Mouse (Mus musculus) layer of hippocampus, postnatal 36 days (tissue): Measurements from ENCODE around the gene Bcor. TPM values are rescaled to one million over a fixed set of nuclear protein-coding genes. Genes with fewer than 3 reads are reported as not detected.
A peak's percentile ranks its signal among the peaks of the same experiment; 100 is the strongest.

Source experiments
- DNase-seq, 2 experiments: peaks; one replicate each; pipeline ENCODE4 v3.0.0; 2022
- total RNA-seq, 2 experiments: library from RNA; stranded (reverse); gene quantifications; 2 replicates each; pipeline ENCODE4 v1.2.3; 2021

The Bcor gene
- total RNA-seq, 2 experiments from 2014 or later = 16.9 to 19.3 TPM

DNA sequence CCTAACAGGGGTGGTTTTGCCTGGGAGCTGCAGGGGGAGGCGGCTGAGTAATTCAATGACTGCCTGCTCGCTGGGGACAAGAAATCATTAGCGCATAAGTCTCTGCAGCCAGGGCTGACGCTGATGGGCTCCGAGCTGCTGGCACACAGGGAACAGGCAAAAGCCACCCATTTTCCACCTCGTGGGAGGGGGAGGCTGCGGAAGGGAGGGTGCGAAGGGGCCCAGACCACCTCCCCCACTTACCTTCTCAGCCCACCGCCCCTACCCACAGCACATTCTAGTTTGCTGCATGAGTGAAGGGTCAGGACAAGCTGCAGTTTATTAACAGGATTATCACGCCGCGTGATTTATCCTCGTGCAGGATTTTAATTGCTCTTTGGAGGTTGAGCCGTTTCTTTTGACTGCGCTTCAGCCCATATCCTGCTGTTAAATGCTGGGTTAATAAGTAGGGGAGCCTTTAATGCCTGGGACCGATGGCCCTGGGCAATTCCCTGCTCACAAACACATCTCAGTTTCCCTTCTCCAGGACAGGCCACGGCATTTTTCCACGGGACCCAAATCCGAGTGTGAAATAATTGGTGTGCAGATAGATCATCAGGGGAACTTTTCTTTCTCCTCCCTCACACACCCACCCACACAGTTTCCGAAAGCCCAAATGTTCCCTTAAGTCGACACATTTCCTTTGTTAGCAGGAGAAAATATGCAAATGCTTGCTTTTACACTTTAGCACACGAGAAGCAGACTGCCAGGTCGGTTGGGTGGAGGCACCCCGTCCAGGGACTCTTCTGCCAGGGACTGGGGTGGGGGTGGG lies 97.8 kb downstream of the Bcor start:
- no peak for DNase-seq

GRCm38 (mm10) chrX:12060848-12061247 lies 99.3 kb downstream of the Bcor start:
- no peak for DNase-seq

DNA sequence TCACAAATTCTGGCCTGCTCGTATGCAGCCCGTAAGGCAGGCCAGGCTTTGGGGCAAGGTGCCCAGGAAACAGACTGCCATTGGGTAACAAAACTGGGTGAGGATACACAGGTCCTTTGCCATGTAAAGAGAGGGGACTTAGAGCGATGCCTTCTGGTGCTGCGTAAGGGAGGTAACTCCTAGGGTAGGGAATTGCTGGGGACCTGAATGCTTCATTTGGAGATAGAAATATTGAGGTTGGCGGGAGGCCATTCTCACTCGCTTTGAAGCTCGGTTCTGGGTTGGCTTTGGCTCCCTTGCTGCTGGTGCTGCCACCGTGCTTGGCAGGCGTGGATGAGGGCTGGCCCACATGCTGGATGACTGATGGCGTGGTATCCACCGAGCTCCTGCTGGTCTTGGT lies 102.9 kb downstream of the Bcor start:
- DNase-seq = peak in 1 of 2 experiments; percentile 40

DNA sequence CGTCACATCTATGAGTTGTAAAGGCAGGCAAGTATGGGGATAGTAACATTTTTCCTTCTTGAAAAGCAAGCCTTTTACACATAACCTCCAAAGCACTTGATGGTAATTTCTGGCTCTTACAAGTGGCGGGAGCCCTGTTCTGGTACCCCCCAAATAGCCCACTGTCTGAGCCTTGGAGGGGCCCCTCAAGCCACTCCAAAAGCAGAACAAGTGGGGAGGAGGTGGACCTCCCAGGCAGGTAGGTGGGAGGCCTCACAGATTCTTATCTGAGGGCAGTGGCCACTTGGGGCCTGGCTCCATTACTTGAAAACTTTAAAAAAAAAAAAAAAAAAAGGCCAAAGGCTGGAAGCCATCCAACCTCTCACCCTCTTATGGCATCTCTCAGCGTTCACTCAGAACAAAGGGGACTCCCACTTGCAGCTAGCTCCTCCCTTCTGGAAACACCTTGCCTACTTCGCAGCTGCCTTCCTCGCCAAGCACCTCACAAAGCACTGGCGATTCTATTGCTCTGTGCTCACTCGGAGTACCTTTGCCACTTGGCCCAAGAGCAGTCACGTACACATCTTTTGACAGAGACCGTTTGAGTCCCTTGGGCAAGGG lies 106.7 kb downstream of the Bcor start:
- DNase-seq = no peak

GRCm38 (mm10) chrX:12052651-12053050 lies 107.5 kb downstream of the Bcor start:
- no peak for DNase-seq

GRCm38 (mm10) chrX:12048721-12049120 lies 111.4 kb downstream of the Bcor start:
- no peak for DNase-seq

GRCm38 (mm10) chrX:12048166-12048565 lies 112.0 kb downstream of the Bcor start:
- no peak for DNase-seq

GRCm38 (mm10) chrX:12047223-12047911 lies 112.8 kb downstream of the Bcor start:
- no peak for DNase-seq

DNA sequence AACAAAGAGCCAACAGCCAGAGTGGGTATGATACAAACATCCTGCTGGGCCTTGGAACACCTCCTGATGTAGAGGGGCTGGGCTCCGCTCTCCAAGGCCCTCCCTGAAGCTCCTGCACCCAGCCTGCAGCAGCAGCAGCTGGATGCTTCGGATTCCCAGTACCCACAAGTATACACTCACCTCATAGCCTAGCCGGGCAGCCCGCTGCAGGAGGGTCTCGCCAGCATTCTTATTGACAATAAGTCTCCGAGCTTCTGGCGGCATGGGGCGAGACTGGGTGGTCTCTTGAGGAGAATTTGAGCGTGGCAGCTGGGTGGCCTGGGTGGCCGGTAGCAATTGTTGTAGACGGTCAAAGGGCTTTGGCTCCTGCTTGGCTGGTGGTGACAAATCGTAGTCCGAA lies 113.5 kb downstream of the Bcor start:
- DNase-seq = no peak

DNA sequence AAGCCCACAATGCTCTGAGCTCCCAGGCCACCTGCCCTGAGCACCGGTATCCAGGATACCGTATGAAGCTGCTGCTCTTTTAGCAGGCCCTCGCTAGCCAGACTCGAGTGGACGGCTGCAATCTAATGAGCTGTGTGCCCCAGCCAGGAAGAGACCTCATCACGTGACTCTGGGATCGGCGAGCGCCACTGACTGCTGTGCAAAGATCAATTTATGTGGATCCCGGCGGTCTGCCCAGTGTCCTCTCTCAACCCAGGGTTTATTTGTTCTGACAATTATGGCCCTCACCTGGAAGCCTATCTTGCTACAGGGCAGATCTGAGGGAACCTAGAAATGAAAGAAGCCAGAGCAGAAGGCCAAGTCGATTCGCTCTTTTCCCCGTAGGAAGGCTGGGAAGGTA lies 116.8 kb downstream of the Bcor start:
- DNase-seq = no peak

- no peak for DNase-seq
Measured at GRCm38 (mm10) chrX:12041453-12041852, 118.7 kb downstream of the Bcor start.

- DNase-seq = no peak
Measured at GRCm38 (mm10) chrX:12014726-12015464, 145.3 kb downstream of the Bcor start.

GRCm38 (mm10) chrX:12010660-12011059 lies 149.5 kb downstream of the Bcor start:
- DNase-seq = no peak

DNA sequence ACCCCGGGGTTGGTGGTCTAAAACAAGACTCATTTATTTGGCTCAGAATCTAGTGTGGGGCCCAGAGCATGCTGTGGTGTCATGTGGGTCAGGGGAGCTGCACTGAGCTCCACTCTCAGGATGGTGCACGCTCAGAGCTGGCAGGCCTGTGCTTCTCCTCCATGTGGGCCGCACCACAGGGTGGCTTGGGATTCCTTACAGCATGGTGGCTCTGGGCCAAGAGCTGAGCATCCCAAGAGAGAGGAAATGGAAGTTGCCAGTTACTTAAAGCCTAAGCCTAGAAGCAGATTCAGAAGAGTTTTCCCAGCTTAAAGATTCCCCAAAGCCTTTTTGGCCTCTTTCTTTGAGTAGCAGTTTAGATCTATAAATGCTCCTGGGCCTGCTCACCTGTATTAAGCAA lies 151.1 kb downstream of the Bcor start:
- no peak for DNase-seq

GRCm38 (mm10) chrX:12007832-12008540 lies 152.2 kb downstream of the Bcor start:
- DNase-seq = no peak

- peak in 1 of 2 experiments; percentile 25 for DNase-seq
Measured at GRCm38 (mm10) chrX:12006882-12007753, 153.0 kb downstream of the Bcor start.

DNA sequence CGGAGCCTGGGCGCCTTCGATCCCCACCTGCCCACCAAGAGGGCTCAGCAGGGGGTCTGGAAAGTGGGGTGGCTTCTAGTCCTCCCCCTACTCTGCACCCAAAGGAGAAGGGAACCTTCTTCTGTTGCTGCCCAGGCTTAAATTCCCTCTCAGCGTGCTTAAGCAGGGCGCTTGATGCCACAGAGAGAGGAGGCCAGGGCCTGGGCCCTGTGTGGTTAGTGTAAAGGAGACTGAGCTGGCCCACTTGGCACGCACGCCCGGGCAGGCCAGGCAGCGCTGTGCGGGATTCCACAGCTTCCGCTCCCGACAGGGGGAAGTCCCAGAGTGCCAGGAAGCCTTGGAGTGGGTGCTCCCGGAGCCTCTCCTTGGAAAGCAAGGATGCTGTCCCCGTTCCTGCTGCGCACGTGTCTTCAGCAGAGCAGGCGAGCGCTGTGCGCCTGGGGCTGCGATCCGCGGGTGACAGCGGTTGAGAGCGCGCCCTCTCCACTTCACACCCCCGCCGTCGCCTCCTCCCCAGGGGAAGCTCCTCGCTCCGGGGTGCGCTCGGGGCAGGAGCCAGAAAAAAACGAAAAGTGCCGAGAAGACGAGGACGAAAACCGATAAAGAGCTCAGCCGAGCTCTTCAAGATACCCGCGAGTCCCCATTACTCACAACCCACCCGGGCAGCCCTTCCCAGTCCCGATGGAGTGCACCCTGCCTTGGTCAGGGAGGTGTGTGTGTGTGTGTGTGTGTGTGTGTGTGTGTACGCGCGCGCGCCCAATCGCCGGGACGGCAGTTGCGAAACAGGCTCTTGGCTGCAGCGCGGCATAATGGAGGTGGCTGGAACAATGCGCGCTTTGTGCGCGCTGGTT lies 153.9 kb downstream of the Bcor start:
- DNase-seq = peak; percentile 51 to 72

GRCm38 (mm10) chrX:12005181-12006030 lies 154.7 kb downstream of the Bcor start:
- DNase-seq = no peak

DNA sequence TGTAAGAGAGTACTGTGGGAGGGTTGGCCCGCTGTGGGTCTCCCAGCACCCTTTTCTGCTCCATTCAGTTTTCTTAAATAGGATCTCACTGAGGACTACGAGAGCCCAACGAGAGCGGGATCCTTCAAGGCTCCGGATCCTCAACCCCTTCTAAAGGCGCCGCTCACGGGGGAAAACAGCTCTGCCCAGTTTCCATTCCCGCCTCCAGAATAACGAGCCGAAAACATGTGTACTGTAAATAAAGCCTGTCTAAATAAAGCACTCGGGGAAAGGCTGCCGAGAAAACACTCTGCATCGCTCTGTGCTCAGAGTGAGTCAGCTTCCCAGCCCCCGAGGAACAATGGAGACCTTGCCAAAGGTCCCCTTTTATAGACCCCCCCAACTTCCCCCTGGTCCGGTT lies 155.7 kb downstream of the Bcor start:
- no peak for DNase-seq
